Mouse (Mus musculus): ENCODE measurements around the gene Dlgap1. TPM values are rescaled to one million over a fixed set of nuclear protein-coding genes. Genes with fewer than 3 reads are reported as not detected.

Gene Dlgap1
- polyA plus RNA-seq, 1 experiment from 2014 or later: 2.0 TPM

DNA sequence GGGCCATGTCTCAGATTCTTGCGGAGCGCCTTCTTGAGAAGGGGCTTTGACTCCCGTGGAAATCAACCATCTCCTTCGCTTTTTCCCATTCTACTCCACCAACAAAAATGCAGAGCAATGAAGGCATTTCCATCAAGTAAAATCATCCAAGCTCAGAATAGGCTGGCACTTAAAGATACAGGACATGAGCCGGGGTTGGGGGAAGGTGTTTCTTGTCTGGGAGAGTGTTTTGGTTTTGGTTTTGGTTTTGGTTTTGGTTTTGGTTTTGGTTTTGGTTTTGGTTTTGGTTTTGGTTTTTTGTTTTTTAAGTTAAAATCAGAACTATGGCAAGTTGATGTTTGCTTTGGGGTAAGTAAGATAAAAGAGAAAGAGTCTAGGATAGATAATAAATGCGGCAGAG, 466.7 kb downstream of the Dlgap1 start:
- no peak overlapping the region for H3K9ac ChIP-seq
- ATAC-seq (ENCODE audit: insufficient read depth, low FRiP score, low read depth): no peak
- no peaks in the 10 kb centered on the region for H3K9me3 ChIP-seq
- H3K4me1 ChIP-seq: no peaks in the 10 kb centered on the region
- WGBS: 87% methylated on average over 6 of the region's 6 CpGs
- no peaks in the 10 kb centered on the region for H3K27me3 ChIP-seq (replicated peaks)
- no peak overlapping the region for H3K27ac ChIP-seq
- H3K36me3 ChIP-seq: no peaks in the 10 kb centered on the region
- no peak overlapping the region for H3K4me2 ChIP-seq
- H3K4me3 ChIP-seq (replicated peaks): no peak overlapping the region

DNA sequence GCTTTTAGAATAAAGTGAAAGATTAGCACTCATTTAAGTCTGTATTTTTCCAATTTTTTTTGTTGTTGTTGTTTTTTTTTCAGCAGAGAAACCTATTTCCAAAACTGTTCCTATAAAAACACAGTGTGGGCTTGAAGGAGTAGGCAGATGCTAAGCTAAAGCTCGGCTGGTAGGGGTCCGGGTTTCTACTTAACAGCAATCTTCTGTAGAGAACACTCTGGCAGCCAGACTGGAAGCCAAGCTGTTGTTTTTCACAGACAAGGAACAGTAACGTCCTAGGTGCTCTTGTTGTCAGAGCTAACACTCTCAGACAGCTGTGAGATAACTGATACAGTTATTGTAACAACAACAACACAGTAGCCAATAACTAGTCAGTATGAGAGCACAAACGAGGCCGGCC, 468.4 kb downstream of the Dlgap1 start:
- H3K9ac ChIP-seq: no peak overlapping the region
- H3K27ac ChIP-seq: no peak overlapping the region
- ATAC-seq (ENCODE audit: insufficient read depth, low FRiP score, low read depth): no peak
- H3K27me3 ChIP-seq (replicated peaks): no peaks in the 10 kb centered on the region
- no peaks in the 10 kb centered on the region for H3K9me3 ChIP-seq
- no peak overlapping the region for H3K4me2 ChIP-seq
- H3K4me1 ChIP-seq: no peaks in the 10 kb centered on the region
- 77% methylated on average over 5 of the region's 5 CpGs for WGBS
- H3K36me3 ChIP-seq: no peaks in the 10 kb centered on the region
- no peak overlapping the region for H3K4me3 ChIP-seq (replicated peaks)

DNA sequence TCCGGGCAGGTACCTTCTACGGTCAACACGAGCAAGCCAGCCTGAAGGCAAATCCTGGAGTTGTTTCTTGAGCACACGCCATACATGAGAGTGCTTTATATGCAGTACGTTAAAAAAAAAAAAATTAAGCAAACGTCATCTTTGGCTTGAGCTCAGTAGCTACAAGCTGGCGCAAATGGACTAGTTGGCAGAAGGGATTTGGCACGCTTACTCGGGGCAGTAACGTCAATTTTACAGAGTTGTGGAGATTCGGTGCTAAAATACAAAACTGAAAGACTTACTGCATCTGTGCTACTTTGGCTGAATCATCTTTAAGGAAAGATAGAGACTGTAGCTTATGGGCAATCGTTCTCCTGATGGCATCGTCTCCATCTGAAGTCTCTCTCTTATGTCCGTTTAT, 474.1 kb downstream of the Dlgap1 start:
- no peak for ATAC-seq (ENCODE audit: insufficient read depth, low FRiP score, low read depth)
- Histone ChIP-seq H3K36me3 (no peaks in the 10 kb centered on the region), H3K9me3 (no peaks in the 10 kb centered on the region), H3K27ac (no peak overlapping the region), H3K4me1 (no peaks in the 10 kb centered on the region), H3K4me3 (replicated peaks) (no peak overlapping the region), H3K9ac (no peak overlapping the region), H3K4me2 (no peak overlapping the region), H3K27me3 (replicated peaks) (no peaks in the 10 kb centered on the region)
- 86% methylated on average over 14 of the region's 14 CpGs for WGBS

DNA sequence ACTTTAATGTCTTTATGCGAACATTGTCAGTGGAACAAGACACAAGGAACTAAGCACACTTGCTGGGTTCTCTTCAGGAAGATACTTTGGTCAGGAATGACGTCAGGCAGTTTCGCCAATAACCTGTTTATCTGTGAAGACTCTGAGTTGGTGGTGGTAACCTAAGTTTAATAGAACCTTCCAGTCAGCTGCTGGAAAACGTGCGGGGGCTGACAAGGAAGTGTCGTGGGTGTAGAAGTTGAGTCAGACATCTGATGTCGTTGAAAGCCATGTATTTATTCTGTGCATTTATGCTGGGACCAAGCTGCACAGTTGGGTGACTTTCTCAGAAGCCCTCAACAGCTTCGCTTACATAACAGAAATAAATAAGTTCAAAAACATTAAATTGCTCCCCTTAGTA, 477.6 kb downstream of the Dlgap1 start:
- H3K4me2 ChIP-seq: no peak overlapping the region
- H3K9me3 ChIP-seq: no peaks in the 10 kb centered on the region
- H3K27me3 ChIP-seq (replicated peaks): no peaks in the 10 kb centered on the region
- H3K9ac ChIP-seq: no peak overlapping the region
- no peaks in the 10 kb centered on the region for H3K4me1 ChIP-seq
- ATAC-seq (ENCODE audit: insufficient read depth, low FRiP score, low read depth): no peak
- 67% methylated on average over 8 of the region's 8 CpGs for WGBS
- H3K4me3 ChIP-seq (replicated peaks): no peak overlapping the region
- no peak overlapping the region for H3K27ac ChIP-seq
- H3K36me3 ChIP-seq: no peaks in the 10 kb centered on the region

DNA sequence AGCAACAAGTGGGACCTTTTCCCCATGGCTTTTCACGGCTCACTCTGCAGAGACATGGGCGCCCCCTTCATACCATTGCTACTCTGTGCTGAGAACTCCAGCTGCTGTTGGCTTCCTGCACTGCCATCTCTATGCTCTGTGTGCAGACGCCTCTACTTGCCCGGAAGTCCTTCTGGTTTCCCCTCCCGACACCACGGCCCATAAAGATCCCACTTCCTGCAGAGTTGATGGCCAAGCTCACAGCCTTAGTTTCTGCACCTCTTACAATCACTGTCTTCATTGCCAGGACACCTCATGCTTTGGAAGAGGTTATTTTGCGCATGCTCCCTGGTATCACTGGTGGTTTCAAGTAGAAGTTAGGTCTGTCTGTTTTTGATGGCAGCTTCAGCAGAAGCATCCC, 486.2 kb downstream of the Dlgap1 start:
- H3K4me3 ChIP-seq (replicated peaks): no peak overlapping the region
- no peak overlapping the region for H3K27ac ChIP-seq
- H3K4me2 ChIP-seq: no peak overlapping the region
- no peaks in the 10 kb centered on the region for H3K9me3 ChIP-seq
- no peaks in the 10 kb centered on the region for H3K36me3 ChIP-seq
- ATAC-seq (ENCODE audit: insufficient read depth, low FRiP score, low read depth): no peak
- H3K4me1 ChIP-seq: no peaks in the 10 kb centered on the region
- H3K9ac ChIP-seq: no peak overlapping the region
- WGBS: 84% methylated on average over 7 of the region's 7 CpGs
- no peaks in the 10 kb centered on the region for H3K27me3 ChIP-seq (replicated peaks)

DNA sequence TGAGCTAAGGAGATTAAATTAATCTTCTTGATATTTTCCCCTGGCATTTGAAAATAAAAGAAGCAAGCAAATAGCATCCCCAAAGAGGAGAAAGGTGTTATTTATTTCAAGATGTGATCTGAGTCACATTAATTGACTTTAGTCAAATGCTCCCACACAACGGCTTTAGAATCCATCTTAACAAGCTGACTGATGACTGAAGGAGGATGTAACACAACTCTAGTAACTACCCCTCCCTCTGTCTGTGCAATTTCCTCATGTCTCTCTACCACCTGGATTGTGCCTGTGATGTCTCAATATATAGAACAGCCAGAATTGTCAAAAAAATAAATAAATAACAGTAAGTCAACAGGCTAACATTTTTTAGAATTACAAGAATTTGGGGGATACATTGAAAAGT, 488.2 kb downstream of the Dlgap1 start:
- ATAC-seq (ENCODE audit: insufficient read depth, low FRiP score, low read depth): no peak
- no peak overlapping the region for H3K4me3 ChIP-seq (replicated peaks)
- no peaks in the 10 kb centered on the region for H3K36me3 ChIP-seq
- no peak overlapping the region for H3K27ac ChIP-seq
- H3K4me2 ChIP-seq: no peak overlapping the region
- H3K9ac ChIP-seq: no peak overlapping the region
- WGBS: 71% methylated on average over 1 of the region's 1 CpGs
- no peaks in the 10 kb centered on the region for H3K9me3 ChIP-seq
- H3K4me1 ChIP-seq: no peaks in the 10 kb centered on the region
- no peaks in the 10 kb centered on the region for H3K27me3 ChIP-seq (replicated peaks)

DNA sequence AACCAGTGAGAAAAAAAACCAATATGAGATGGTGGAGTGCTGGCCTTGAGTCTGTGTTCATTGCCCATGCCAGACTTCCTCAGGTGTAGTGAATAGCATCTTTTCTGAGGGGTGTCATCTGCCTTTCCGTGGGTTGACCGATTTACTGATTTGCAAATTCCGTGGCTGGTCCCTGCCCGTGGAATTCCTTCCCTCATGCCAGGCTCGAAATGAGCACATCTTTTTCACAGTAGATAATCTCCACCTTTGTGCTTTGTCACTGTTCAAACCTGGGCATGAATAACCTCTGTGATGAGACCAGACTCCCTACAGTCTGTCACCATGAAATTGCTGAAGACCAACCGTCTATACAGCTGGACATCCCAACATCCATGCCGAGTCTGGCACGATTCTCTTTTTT, 493.4 kb downstream of the Dlgap1 start:
- ATAC-seq (ENCODE audit: insufficient read depth, low FRiP score, low read depth): no peak
- H3K4me3 ChIP-seq (replicated peaks): no peak overlapping the region
- no peak overlapping the region for H3K9ac ChIP-seq
- no peak overlapping the region for H3K4me2 ChIP-seq
- no peaks in the 10 kb centered on the region for H3K27me3 ChIP-seq (replicated peaks)
- no peak overlapping the region for H3K27ac ChIP-seq
- 86% methylated on average over 8 of the region's 8 CpGs for WGBS
- no peaks in the 10 kb centered on the region for H3K4me1 ChIP-seq
- no peaks in the 10 kb centered on the region for H3K9me3 ChIP-seq
- H3K36me3 ChIP-seq: no peaks in the 10 kb centered on the region

DNA sequence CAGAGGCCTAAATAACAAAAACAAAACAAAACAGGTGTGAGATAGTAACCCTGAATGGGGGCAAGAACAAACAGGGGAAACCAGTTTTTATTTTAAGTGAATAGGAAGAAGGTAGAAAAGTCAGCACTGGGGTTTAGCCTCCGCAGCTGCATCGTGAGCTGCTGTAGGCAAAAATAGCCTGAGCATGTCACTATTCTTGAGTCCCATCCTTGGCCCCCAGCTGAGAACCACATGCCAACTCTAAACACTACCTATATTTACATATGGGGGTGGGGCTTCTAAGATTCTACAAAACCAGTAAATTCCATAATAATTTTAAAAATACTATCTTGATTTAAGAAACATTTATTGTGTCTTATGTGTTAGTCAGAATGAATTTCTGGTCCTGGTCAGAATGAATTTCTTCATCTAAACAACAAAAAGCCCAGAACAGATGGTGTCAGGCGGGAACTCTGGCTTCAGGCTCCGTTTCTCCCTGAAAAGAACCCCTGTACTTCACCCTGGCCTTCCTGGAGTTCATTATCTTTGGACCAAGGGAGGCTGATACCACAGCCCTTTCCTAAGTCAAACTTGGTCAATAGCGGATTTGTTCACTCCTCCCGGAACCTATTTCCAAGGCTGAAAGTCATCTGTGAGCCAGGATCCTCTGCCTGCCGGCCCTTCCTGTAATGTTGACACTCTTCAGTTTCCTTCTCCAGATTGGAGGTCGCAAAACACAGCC, 494.1 kb downstream of the Dlgap1 start:
- no peak for ATAC-seq (ENCODE audit: insufficient read depth, low FRiP score, low read depth)
- no peaks in the 10 kb centered on the region for H3K27me3 ChIP-seq (replicated peaks)
- no peak overlapping the region for H3K4me2 ChIP-seq
- no peaks in the 10 kb centered on the region for H3K36me3 ChIP-seq
- H3K27ac ChIP-seq: no peak overlapping the region
- no peak overlapping the region for H3K4me3 ChIP-seq (replicated peaks)
- H3K4me1 ChIP-seq: no peaks in the 10 kb centered on the region
- 65% methylated on average over 8 of the region's 8 CpGs for WGBS
- H3K9ac ChIP-seq: no peak overlapping the region
- H3K9me3 ChIP-seq: no peaks in the 10 kb centered on the region

DNA sequence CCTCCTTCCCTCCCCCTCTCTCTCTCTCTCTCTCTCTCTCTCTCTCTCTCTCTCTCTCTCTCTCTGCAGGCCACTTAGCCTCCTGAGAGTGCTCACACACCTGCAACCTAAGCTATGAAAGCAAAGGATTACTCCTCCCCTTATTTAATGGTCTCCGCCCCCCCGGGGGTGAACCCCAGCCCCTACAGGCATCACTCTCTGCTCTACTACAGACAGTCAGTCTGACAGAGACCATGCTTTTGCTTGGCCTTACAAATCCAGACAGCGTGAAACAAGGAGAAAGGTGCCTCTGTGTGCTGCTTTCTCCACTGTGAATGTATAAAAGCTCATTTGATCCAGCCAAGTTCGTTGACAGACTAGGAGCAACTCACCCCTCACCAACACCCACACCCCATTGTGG, 497.5 kb downstream of the Dlgap1 start:
- Histone ChIP-seq H3K4me3 (replicated peaks) (no peak overlapping the region), H3K27ac (no peak overlapping the region), H3K4me2 (no peak overlapping the region), H3K27me3 (replicated peaks) (no peaks in the 10 kb centered on the region), H3K36me3 (no peaks in the 10 kb centered on the region), H3K4me1 (no peaks in the 10 kb centered on the region), H3K9me3 (no peaks in the 10 kb centered on the region), H3K9ac (no peak overlapping the region)
- 33% methylated on average over 4 of the region's 4 CpGs for WGBS
- ATAC-seq (ENCODE audit: insufficient read depth, low FRiP score, low read depth): no peak

DNA sequence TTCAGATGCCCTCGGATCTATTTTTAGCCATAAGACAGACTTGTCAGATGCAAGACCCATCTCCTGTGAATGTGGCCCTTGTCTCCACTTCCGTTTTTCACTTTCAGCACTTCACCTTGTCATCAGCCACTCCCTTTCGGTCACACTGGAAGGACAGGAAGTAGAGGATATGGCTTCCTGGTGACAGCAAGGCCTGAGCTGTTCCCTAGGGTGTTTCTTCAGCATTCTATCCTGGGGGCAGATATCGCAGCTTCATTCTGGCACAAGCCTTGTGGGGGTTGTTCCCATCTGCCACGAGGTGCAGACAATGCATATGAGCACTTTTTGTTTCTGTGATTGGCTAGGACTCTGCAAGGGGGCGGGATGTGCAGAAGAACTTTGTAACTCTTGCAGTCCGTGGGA, 502.1 kb downstream of the Dlgap1 start:
- Histone ChIP-seq H3K27ac (no peak overlapping the region), H3K9ac (no peak overlapping the region), H3K27me3 (replicated peaks) (no peaks in the 10 kb centered on the region), H3K4me3 (replicated peaks) (no peak overlapping the region), H3K4me1 (no peaks in the 10 kb centered on the region), H3K36me3 (no peaks in the 10 kb centered on the region), H3K9me3 (no peaks in the 10 kb centered on the region), H3K4me2 (no peak overlapping the region)
- 67% methylated on average over 7 of the region's 7 CpGs for WGBS
- ATAC-seq (ENCODE audit: insufficient read depth, low FRiP score, low read depth): no peak

DNA sequence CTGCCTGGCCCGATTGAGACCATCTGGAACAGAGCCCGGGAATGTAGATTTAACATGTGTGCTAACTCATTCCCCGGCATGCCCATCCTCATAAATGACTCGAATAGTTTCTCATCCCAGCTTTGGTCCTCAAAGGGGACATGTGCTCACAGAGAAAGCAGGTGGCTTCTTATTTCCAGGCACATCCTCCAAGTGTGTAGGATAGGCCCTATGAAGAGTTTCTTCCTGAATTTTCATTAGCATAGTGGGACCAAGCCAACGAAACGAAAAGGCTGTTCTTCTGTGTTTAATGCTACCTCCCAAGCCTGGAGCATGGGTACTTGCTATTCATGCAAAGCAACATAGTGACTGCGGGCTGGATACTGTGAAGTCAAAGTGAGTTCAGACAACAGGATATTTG, 503.3 kb downstream of the Dlgap1 start:
- H3K9me3 ChIP-seq: no peaks in the 10 kb centered on the region
- no peaks in the 10 kb centered on the region for H3K4me1 ChIP-seq
- no peak overlapping the region for H3K9ac ChIP-seq
- no peaks in the 10 kb centered on the region for H3K27me3 ChIP-seq (replicated peaks)
- H3K4me3 ChIP-seq (replicated peaks): no peak overlapping the region
- WGBS: 71% methylated on average over 7 of the region's 7 CpGs
- no peak for ATAC-seq (ENCODE audit: insufficient read depth, low FRiP score, low read depth)
- H3K27ac ChIP-seq: no peak overlapping the region
- H3K4me2 ChIP-seq: no peak overlapping the region
- no peaks in the 10 kb centered on the region for H3K36me3 ChIP-seq

DNA sequence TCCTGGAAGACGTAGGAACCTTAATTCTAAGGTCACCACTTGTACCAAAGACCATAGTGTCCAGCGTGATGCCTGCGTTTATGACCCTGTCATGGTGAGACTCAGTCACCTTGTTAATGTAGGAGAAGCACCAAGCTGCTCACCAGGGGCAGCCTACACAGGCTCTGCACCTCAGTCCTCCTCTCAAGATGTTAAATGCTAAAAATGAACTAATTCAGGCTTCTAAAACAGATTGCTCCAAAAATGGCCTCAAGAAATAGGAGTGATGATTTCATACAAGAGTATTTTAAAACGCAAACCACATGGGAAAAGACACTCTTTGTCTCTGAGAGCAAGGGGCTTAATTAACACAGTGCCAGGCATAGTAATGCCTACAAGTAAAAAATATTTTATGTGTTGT, 505.0 kb downstream of the Dlgap1 start:
- Histone ChIP-seq H3K27ac (no peak overlapping the region), H3K27me3 (replicated peaks) (no peaks in the 10 kb centered on the region), H3K4me2 (no peak overlapping the region), H3K4me3 (replicated peaks) (no peak overlapping the region), H3K9me3 (no peaks in the 10 kb centered on the region), H3K36me3 (no peaks in the 10 kb centered on the region), H3K4me1 (no peaks in the 10 kb centered on the region), H3K9ac (no peak overlapping the region)
- 85% methylated on average over 4 of the region's 4 CpGs for WGBS
- no peak for ATAC-seq (ENCODE audit: insufficient read depth, low FRiP score, low read depth)

DNA sequence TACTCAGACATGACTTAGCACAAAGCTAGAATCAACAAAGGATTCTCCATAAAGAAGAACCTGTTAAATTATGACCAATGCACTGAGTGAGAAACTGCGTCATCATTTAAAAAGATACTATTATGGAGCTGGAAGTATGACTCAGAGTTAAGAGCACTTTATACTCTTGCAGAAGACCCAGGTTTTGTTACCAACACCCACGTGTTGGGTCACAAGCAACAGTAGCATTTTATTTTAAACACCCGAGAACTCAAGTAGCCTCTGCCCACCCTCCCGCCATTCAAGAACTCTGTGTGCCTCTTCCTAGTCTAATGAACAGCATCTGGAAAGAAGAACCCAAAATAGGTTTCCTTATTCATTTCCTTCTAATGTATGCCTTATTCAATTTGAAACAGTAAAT, 514.8 kb downstream of the Dlgap1 start:
- no peak overlapping the region for H3K9ac ChIP-seq
- WGBS: 77% methylated on average over 4 of the region's 4 CpGs
- no peaks in the 10 kb centered on the region for H3K9me3 ChIP-seq
- ATAC-seq (ENCODE audit: insufficient read depth, low FRiP score, low read depth): no peak
- H3K36me3 ChIP-seq: no peaks in the 10 kb centered on the region
- no peaks in the 10 kb centered on the region for H3K27me3 ChIP-seq (replicated peaks)
- no peak overlapping the region for H3K4me3 ChIP-seq (replicated peaks)
- H3K27ac ChIP-seq: no peak overlapping the region
- no peaks in the 10 kb centered on the region for H3K4me1 ChIP-seq
- no peak overlapping the region for H3K4me2 ChIP-seq

Data from stomach, embryonic 15.5 days (tissue).